Mouse (Mus musculus) ES-E14 (cell line): ENCODE measurements around the gene Tnfsf10. TPM values are rescaled to one million over a fixed set of nuclear protein-coding genes. Genes with fewer than 3 reads are reported as not detected.

Experiments
- DNase-seq: peaks from one replicate; pipeline ENCODE4 v3.0.0-alpha.2; 2013; ENCODE audit warnings: low read depth, low spot score
- H3K27ac ChIP-seq: 2 replicates; pipeline ENCODE4 v1.5.1; 2012; ENCODE audit warnings: low read depth, mild to moderate bottlenecking, low read length, moderate library complexity, mixed read lengths; ENCODE audit not compliant: poor library complexity, insufficient read depth, severe bottlenecking
- H3K36me3 ChIP-seq: 2 replicates; pipeline ENCODE4 v1.6.1; 2012; ENCODE audit warnings: mild to moderate bottlenecking, low read length, moderate library complexity, mixed read lengths; ENCODE audit not compliant: control insufficient read depth, poor library complexity, insufficient read depth, severe bottlenecking
- H3K4me1 ChIP-seq, 2 experiments: fragments of 150-350 bp in 1 of 2; sonication (generic) in 1 of 2; 2 replicates each; pipeline ENCODE4 v1.6.1; 2012; ENCODE audit warnings: low read length in 2 of 2, mild to moderate bottlenecking in 1 of 2, mixed read lengths in 1 of 2; ENCODE audit not compliant: control insufficient read depth in 2 of 2, insufficient read depth in 2 of 2, poor library complexity in 1 of 2
- H3K4me3 ChIP-seq, 2 experiments: fragments of 150-350 bp in 1 of 2; sonication (generic) in 1 of 2; 2 replicates each; pipeline ENCODE4 v1.5.1; 2012; ENCODE audit warnings: low read length in 2 of 2, low read depth in 1 of 2, mild to moderate bottlenecking in 1 of 2, mixed read lengths in 1 of 2; ENCODE audit not compliant: insufficient read depth in 1 of 2, poor library complexity in 1 of 2, severe bottlenecking in 1 of 2
- H3K9ac ChIP-seq: 2 replicates; pipeline ENCODE4 v1.6.1; 2012; ENCODE audit warnings: low read depth, mild to moderate bottlenecking, low read length, mixed read lengths; ENCODE audit not compliant: poor library complexity, insufficient read depth, severe bottlenecking
- H3K9me3 ChIP-seq: fragments of 150-350 bp; sonication (generic); 2 replicates; pipeline ENCODE4 v1.6.1; 2012; ENCODE audit warnings: low read depth, mild to moderate bottlenecking, low read length; ENCODE audit not compliant: control insufficient read depth, insufficient read depth
- CHD2 ChIP-seq: IDR thresholded peaks from 2 replicates; pipeline ENCODE4 v1.6.1; 2014; ENCODE audit warnings: mild to moderate bottlenecking, low read depth, low read length, inconsistent platforms
- HCFC1 ChIP-seq: IDR thresholded peaks from 2 replicates; pipeline ENCODE4 v1.6.1; 2012; ENCODE audit warnings: low read length, inconsistent platforms, borderline replicate concordance; ENCODE audit not compliant: insufficient read depth
- MAFK ChIP-seq: IDR thresholded peaks from 2 replicates; pipeline ENCODE4 v1.6.1; 2014; ENCODE audit warnings: mild to moderate bottlenecking, low read depth, low read length, inconsistent platforms; ENCODE audit not compliant: insufficient read depth
- ZC3H11A ChIP-seq: IDR thresholded peaks from 2 replicates; pipeline ENCODE4 v1.6.1; 2012; ENCODE audit warnings: low read depth, mild to moderate bottlenecking, inconsistent platforms, low read length, borderline replicate concordance
- ZNF384 ChIP-seq: IDR thresholded peaks from 2 replicates; pipeline ENCODE4 v1.6.1; 2012; ENCODE audit warnings: low read depth, low read length, inconsistent platforms
- in situ Hi-C, 2 experiments: fragments of 600-800 bp; cut with MboI; formaldehyde crosslinking; loops; one replicate each; pipeline ENCODE4 v1.15.1; 2025; ENCODE audit warnings: low sequenced_read_pairs in 2 of 2, inconsistent platforms in 1 of 2; ENCODE audit not compliant: unreplicated experiment in 2 of 2
- total RNA-seq: library from RNA; depleted of rRNA; stranded (reverse); fragments of 300-350 nt; gene quantifications from 2 replicates; pipeline ENCODE4 v1.2.3, GENCODE M21; 2012; rRNA removed

The Tnfsf10 gene
- total RNA-seq = 0.05 TPM in 1 of 2 replicates, not detected in the other

- Histone ChIP-seq H3K9me3 (no peaks in the 10 kb centered on the region), H3K9ac (no peak within 1 kb of the TSS), H3K27ac (no peak within 1 kb of the TSS), H3K4me3 (no peak within 1 kb of the TSS), H3K4me1 (no peaks in the 10 kb centered on the region), H3K36me3 (no peaks in the 10 kb centered on the region)
- in situ Hi-C loops = no loop called here
- no peak for DNase-seq
- TF ChIP-seq ZC3H11A (no peak), ZNF384 (no peak), HCFC1 (no peak), MAFK (no peak), CHD2 (no peak)
Observed at GRCm38 (mm10) chr3:27316559-27317287, at the start of gene Tnfsf10. Gene Tnfsf10 (plus strand): TSS chr3:27317028.

- no peak for DNase-seq
- H3K9ac ChIP-seq = no peak overlapping the region
Observed at GRCm38 (mm10) chr3:27267327-27267726, 49.5 kb upstream of the Tnfsf10 start.

GRCm38 (mm10) chr3:27267887-27268286 is 48.9 kb upstream of the Tnfsf10 start:
- no peak for DNase-seq
- Histone ChIP-seq H3K4me1 (peaks cover 0 to 7% of the 10 kb centered on the region in 2 experiments; a peak in 1 of 4 replicates), H3K4me3 (no peak overlapping the region), H3K36me3 (no peaks in the 10 kb centered on the region), H3K9me3 (no peaks in the 10 kb centered on the region), H3K27ac (no peak overlapping the region), H3K9ac (no peak overlapping the region)
- TF ChIP-seq ZNF384 (no peak), ZC3H11A (no peak), CHD2 (no peak), MAFK (no peak), HCFC1 (no peak)
- in situ Hi-C loops = no loop called here

More at GRCm38 (mm10) chr3:27267327-27267726, 49.5 kb upstream of the Tnfsf10 start:
- in situ Hi-C loops = no loop called here
- H3K4me3 ChIP-seq = no peak overlapping the region
- H3K27ac ChIP-seq = no peak overlapping the region
- no peak for TF ChIP-seq HCFC1
- no peak for TF ChIP-seq CHD2
- no peak for TF ChIP-seq ZNF384
- TF ChIP-seq MAFK = no peak
- TF ChIP-seq ZC3H11A = no peak
- H3K36me3 ChIP-seq = no peaks in the 10 kb centered on the region
- H3K9me3 ChIP-seq = no peaks in the 10 kb centered on the region
- H3K4me1 ChIP-seq = peaks cover 0 to 7% of the 10 kb centered on the region in 2 experiments; a peak in 1 of 4 replicates

- Histone ChIP-seq H3K27ac (no peak overlapping the region), H3K9ac (no peak overlapping the region), H3K4me3 (no peak overlapping the region), H3K9me3 (no peaks in the 10 kb centered on the region), H3K4me1 (peaks cover 0 to 7% of the 10 kb centered on the region in 2 experiments; a peak in 1 of 4 replicates), H3K36me3 (no peaks in the 10 kb centered on the region)
- in situ Hi-C loops = no loop called here
- TF ChIP-seq HCFC1 (no peak), ZC3H11A (no peak), CHD2 (no peak), ZNF384 (no peak), MAFK (no peak)
- DNase-seq = no peak
Observed at GRCm38 (mm10) chr3:27269151-27269550, 47.7 kb upstream of the Tnfsf10 start.
